Mouse (Mus musculus) A20 (cell line): ENCODE measurements around the gene Topaz1.

Source experiments
- DNase-seq: peaks from one replicate; pipeline ENCODE4 v3.0.0-alpha.2; 2011; ENCODE audit warnings: low read depth, low spot score

Gene Topaz1

GRCm38 (mm10) chr9:122747060-122747459 lies at the start of gene Topaz1:
Gene Topaz1, plus strand, starts transcription at chr9:122747346.
- no peak for DNase-seq

GRCm38 (mm10) chr9:122701817-122702216 lies 45.3 kb upstream of the Topaz1 start:
- peak; percentile 24 for DNase-seq

GRCm38 (mm10) chr9:122713836-122714235 lies 33.3 kb upstream of the Topaz1 start:
- DNase-seq = no peak

- no peak for DNase-seq
These were observed 32.1 kb upstream of the Topaz1 start for GRCm38 (mm10) chr9:122715046-122715445.

- DNase-seq = no peak
These were observed 30.8 kb upstream of the Topaz1 start for GRCm38 (mm10) chr9:122716131-122716921.

DNA sequence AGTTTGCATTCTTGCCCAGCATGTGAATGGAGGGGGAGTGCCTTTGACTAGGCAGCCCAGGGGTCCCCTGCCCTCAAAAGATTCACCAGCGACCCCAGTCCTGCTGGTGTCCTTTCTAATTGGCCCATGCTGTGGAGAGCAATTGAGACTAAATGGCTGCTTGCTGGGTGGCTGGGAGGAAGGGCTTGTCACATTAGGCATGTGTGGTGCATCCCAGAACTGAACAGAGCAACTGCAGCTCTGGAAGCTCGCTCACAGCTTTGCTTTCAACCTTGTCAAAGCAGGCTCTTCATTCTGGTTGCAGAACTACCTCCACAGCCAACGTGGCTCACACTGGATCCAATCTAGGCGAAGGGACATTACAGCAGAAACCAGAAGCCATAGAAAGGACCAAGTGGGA lies 24.9 kb upstream of the Topaz1 start:
- no peak for DNase-seq

- no peak for DNase-seq
These were observed 21.9 kb upstream of the Topaz1 start for GRCm38 (mm10) chr9:122725046-122725765.

DNA sequence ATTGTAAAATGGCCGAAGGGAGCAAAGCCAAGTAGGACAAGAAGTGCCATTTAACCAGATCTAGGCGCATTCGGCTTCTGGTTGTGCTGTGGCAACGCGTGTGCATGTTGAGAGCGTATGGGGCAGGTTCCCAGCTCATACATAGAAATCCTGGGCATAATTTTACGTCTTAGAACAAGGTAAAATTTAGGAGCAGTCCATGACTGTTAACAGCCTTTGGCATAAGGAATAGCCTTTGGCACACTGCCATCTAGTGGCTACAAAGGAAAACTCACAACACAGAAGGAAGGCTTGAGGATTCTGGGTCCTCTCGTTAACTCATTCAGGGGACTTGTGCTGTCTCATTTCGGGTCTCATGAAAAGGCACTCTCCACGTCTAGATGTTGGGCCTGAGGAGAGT lies 17.6 kb upstream of the Topaz1 start:
- DNase-seq = peak; percentile 59

DNA sequence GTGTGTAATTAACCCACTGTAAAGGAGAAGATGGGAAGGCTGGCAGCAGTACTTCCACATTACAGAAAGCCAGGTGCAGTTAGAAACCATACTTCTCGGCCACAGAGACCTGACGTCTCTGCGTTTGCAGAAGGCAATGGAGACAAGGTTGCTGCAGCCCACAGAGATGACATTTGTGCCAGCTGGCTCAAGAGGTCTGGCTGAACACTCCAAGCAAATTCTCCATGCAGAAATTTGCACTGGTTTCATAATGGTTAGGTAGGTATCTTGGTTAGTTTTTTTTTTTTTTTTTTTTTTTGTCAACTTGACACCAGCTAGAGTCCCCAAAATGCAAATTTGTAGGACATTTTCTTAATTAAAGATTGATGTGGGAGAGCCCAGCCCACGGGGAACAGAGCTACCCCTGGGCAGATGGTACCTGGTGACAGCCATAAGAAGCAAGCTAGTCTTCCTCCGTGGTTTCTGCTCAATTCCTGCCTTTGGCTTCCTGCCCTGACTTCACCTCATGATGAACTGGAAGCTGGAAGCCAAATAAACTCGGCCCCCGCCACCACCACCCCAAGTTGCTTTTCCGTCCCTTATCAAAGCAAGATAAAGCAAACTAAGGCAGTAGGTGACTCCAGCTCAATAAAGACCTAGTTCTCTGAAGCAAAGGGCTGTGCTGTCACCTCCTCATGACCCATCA lies 14.9 kb upstream of the Topaz1 start:
- no peak for DNase-seq

GRCm38 (mm10) chr9:122733222-122733621 lies 13.9 kb upstream of the Topaz1 start:
- DNase-seq = peak; percentile 58

GRCm38 (mm10) chr9:122734934-122735333 lies 12.2 kb upstream of the Topaz1 start:
- no peak for DNase-seq

DNA sequence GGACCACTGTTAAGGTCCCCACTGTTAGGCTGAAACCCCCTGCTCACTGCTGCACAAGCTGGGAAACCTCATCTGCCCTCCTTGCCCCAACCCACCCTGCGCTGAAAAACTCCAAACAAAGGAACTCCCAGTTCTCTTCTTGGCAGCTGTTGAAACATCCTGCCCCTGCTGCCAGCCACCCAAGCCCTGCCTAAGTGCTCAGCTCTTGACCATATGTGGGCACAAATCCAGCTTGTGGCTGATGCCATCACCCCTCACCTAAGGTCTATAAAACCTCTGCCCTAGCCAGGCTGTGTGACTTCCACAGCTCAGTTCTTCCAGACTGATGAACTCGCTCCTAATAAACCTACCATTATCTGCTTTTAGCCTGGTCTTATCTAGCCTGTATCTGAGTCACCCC lies 11.1 kb upstream of the Topaz1 start:
- DNase-seq = no peak

DNA sequence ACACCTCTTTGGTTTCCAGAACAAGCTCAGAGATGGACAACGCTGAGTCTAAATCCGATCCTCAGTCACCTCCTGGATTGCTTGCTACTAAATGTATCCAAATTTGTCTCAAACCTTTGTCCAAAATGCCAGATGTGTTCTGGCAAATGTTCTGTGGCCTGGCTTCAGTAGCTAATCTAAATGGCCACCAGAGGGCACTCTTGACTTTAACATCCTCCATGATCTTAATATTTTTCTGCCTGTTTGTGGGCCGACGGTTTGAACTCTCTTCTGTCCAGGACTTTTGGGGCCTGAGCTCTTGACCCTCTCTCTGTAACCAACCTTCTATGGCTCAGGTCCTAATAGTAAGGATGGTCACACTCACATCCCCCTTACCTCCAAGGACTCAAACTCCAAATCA lies 10.4 kb upstream of the Topaz1 start:
- peak; percentile 70 for DNase-seq

DNA sequence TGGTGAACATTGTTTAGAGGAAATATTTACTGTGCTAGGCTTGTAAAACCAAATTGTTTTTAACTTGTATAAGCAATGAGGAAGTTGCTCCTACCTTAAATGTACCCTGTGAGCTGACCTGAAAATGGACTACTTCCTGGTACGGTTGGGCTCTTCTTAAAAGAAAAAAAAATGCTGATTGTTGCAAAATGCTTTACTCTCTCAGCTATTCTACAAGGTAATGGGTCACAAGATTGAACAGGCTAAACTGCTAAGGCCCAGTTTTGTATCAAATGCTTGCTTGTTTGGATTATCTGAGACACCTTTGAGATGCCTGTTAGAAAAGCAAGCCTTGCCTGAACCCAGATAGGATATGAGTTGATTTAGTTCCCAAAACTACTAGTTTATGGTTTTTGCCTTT lies 1.3 kb upstream of the Topaz1 start:
- peak; percentile 54 for DNase-seq

DNA sequence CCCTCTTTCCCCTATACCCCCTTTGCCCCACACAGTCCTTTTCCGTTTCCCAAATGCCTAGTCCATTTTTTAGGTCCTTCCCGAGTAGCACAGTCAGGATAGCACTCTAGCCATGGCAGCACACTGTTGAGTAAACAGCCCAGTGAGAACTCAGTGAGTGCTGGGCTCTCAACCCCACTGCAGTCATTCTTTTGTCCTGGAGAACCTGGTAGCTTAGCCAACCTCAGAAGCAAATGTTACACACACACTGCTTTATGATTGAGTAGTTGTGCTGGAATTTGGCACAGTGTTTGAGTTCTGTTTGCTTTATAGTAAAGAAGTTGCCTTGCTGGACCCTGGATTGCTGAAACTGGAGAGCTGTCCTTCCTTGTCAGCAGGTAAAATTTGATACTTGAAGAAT lies 10.5 kb downstream of the Topaz1 start:
- DNase-seq = no peak

- DNase-seq = no peak
These were observed 13.0 kb downstream of the Topaz1 start for GRCm38 (mm10) chr9:122760111-122760510.

GRCm38 (mm10) chr9:122785231-122785630 lies 38.1 kb downstream of the Topaz1 start:
- peak; percentile 89 for DNase-seq

- DNase-seq = no peak
These were observed 39.4 kb downstream of the Topaz1 start for GRCm38 (mm10) chr9:122786534-122786933.

DNA sequence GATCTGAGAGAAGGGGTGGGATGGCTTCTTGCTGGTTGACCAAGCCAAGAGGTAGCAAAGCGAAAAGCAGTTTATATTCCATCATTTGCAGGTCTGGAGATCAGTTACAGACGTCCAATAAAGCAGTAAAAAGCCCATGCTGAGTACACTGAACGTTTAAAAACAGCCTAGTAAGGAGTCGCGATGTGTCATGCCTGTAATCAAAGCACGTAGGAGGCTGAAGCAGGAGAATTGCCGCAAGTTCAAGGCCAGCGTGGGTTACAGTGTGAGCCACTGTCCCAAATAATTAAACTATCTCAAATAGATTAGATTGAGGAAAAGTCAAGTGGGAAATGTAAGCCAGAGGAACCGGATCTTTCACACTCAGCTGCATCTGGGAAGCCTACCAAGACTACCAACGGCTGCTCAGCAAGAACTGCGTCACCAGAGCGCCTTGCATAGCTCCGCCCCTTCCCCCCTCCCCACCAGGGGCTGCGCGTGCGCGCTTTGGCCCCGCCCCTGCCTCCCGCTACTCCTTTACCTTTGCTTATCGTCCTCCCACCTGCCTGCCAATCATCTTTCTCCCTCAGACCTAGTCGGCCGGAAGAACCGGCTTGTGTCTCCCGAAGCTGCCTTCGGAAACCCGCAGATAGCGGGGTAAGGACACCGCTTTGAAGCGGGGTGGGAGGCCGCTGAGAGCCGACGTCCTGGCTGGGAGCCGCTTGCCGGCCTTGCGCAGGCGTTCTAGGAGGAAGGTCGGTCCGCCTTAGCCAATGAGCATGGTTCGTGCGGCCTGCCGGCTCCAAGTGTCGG lies 58.1 kb downstream of the Topaz1 start, which contains the start of gene Tcaim:
Tcaim (plus strand) TSS at position 487 of the 792 bp plus-strand sequence.
- peak; percentile 96 for DNase-seq

GRCm38 (mm10) chr9:122805845-122806341 lies 58.7 kb downstream of the Topaz1 start:
- DNase-seq = no peak

GRCm38 (mm10) chr9:122807186-122807585 lies 60.0 kb downstream of the Topaz1 start:
- DNase-seq = no peak
